In the genomic region with DNA sequence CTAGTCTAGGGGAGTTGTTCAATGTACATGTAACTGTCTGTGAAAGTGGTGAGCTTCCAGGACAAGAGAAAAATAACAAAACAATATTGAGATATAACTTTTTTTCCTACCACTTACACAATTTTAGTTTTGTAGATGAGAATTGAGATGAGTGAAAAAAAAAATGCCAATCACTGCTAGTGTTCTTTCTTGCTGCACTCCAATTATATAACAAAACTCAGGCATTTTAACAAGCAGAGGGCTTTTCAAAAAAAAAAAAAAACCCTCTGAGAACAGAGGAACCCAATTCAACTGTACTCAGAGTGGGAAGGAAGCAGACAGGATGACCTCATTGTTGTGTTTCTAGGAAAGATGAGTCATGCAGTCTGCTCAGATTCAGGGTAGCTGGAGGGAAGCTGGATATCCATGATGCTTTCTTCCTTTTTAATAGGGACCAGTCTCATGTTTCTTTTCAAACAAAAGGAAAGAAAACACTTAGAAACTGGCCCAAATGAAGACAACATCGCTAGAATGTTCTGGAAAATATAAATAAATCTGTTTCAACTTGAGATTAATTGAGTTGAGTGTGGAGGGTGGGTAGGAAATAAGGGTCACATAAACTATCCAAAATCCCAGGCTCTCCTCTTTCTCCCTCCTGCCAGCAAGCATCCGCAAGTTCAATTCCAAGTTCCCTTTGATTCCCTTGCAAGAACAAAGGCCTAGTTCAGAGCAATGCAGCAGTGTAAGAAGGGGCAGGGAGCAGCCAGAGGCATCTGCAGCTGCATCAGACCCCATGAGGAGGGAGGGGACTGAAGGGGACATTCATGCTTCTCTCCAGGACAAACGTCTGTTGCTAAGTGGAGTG, we compare ENCODE assay signal across 8 mouse cellular contexts.
DNase-seq lines count a peak whose midpoint lies in the region; ATAC-seq and TF ChIP-seq lines count a peak whose summit lies in the region.
"Had no signal": no experiment of that assay in that cellular context is flagged by ENCODE, and none has a peak within 500 bp of the region (broad histone marks: within the 10 kb centered on the region; RNA-seq: fewer than 3 reads in every experiment).

No protein-coding gene starts in this region.

- H3K36me3 ChIP-seq in forebrain, embryonic 14.5 days (ENCODE audit: control insufficient read depth, insufficient read depth, low read length), result no peaks in the 10 kb centered on the region
- no peaks in the 10 kb centered on the region for H3K36me3 ChIP-seq in neural tube, embryonic 14.5 days (ENCODE audit: control insufficient read depth, insufficient read depth, low read length)
- H3K36me3 ChIP-seq: limb, embryonic 15.5 days had no signal

- H3K4me2 ChIP-seq in forebrain, embryonic 14.5 days (ENCODE audit: low read length), result no peak overlapping the region
- H3K4me2 ChIP-seq in neural tube, embryonic 14.5 days (ENCODE audit: low read depth, low read length), result no peak overlapping the region
- H3K4me2 ChIP-seq: limb, embryonic 15.5 days had no signal

- no peak overlapping the region for H3K9ac ChIP-seq in forebrain, embryonic 14.5 days (ENCODE audit: low read length)
- no peak overlapping the region for H3K9ac ChIP-seq in neural tube, embryonic 14.5 days (replicated peaks; ENCODE audit: low read depth, low read length)
- H3K9ac ChIP-seq: limb, embryonic 15.5 days had no signal

- intact Hi-C loops in left cerebral cortex, adult 2 months (cut with DNase I), result loop anchor here (10.0 kb wide), 1 partner anchor 249 kb away; a partner anchor contains a TSS

- peak overlapping the region; percentile 5; the same call in 1 of the 2 replicates for H3K27ac ChIP-seq in forebrain, embryonic 14.5 days (ENCODE audit: low read depth, low read length)
- peak overlapping the region; percentile 21; the same call in 1 of the 2 replicates for H3K27ac ChIP-seq in left cerebral cortex, adult 2 months
- H3K27ac ChIP-seq in neural tube, embryonic 14.5 days (ENCODE audit: low read depth, low read length), result no peak overlapping the region
- H3K27ac ChIP-seq: limb, embryonic 15.5 days had no signal

- no peaks in the 10 kb centered on the region for H3K4me1 ChIP-seq in forebrain, embryonic 14.5 days (ENCODE audit: control insufficient read depth, insufficient read depth, low read length)
- no peaks in the 10 kb centered on the region for H3K4me1 ChIP-seq in neural tube, embryonic 14.5 days (ENCODE audit: control insufficient read depth, insufficient read depth, low read length)

- TF ChIP-seq CTCF in left cerebral cortex, adult 2 months (IDR thresholded peaks at IDR 0.05), result no peak

- no peaks in the 10 kb centered on the region for H3K27me3 ChIP-seq in forebrain, embryonic 14.5 days (replicated peaks; ENCODE audit: control insufficient read depth, insufficient read depth, low read length)
- no peaks in the 10 kb centered on the region for H3K27me3 ChIP-seq in neural tube, embryonic 14.5 days (ENCODE audit: control insufficient read depth, insufficient read depth, low read length)
- H3K27me3 ChIP-seq: limb, embryonic 15.5 days had no signal

- no peaks in the 10 kb centered on the region for H3K9me3 ChIP-seq in forebrain, embryonic 14.5 days (replicated peaks; ENCODE audit: control insufficient read depth, low read length)
- H3K9me3 ChIP-seq in neural tube, embryonic 14.5 days (ENCODE audit: control insufficient read depth, low read length), result no peaks in the 10 kb centered on the region
- H3K9me3 ChIP-seq: limb, embryonic 15.5 days had no signal

- ATAC-seq in forebrain, embryonic 14.5 days, result peak; percentile 96
- peak; percentile 85 for ATAC-seq in neural tube, embryonic 14.5 days (ENCODE audit: low read depth)

- WGBS in forebrain, embryonic 14.5 days, result 4% methylated on average over 3 of the region's 3 CpGs
- WGBS in neural tube, embryonic 14.5 days, result 13% methylated on average over 3 of the region's 3 CpGs

- no peak overlapping the region for H3K4me3 ChIP-seq in forebrain, embryonic 14.5 days (ENCODE audit: low read depth, low read length)
- no peak overlapping the region for H3K4me3 ChIP-seq in left cerebral cortex, adult 2 months
- no peak overlapping the region for H3K4me3 ChIP-seq in neural tube, embryonic 14.5 days (ENCODE audit: low read depth, low read length)
- H3K4me3 ChIP-seq: limb, embryonic 15.5 days had no signal

- peak; percentile 11 to 25 for DNase-seq in right cerebral cortex, adult 2 months (ENCODE audit: low spot score in 2 of 2)
- no peak for DNase-seq in right cerebral cortex, postnatal 4 days
- peak; percentile 84 for DNase-seq in forebrain, embryonic 14.5 days (ENCODE audit: low spot score)
- DNase-seq in left cerebral cortex, adult 2 months (ENCODE audit: extremely low spot score in 1 of 2, low spot score in 2 of 2), result peak in 1 of 2 experiments; percentile 10
- DNase-seq in thymus, postnatal 14 days, result no peak
- DNase-seq in thymus, adult 18-20 months, result no peak

Comparison
In these comparisons a context has a peak if more than half of its experiments do, and no peak if none do; other contexts are left out.
1. DNase-seq: peak in right cerebral cortex, adult 2 months (2 of 2) and forebrain, embryonic 14.5 days (single experiment); none in right cerebral cortex, postnatal 4 days (single experiment), thymus, postnatal 14 days (single experiment) and thymus, adult 18-20 months (0 of 2).